Mouse (Mus musculus) heart, adult 9 months (tissue): ENCODE data around the gene Dbp.

Experiments
- DNase-seq, 2 experiments: peaks; one replicate each; pipeline ENCODE4 v3.0.0; 2022; ENCODE audit warnings: low spot score in 2 of 2

Gene Dbp

DNA sequence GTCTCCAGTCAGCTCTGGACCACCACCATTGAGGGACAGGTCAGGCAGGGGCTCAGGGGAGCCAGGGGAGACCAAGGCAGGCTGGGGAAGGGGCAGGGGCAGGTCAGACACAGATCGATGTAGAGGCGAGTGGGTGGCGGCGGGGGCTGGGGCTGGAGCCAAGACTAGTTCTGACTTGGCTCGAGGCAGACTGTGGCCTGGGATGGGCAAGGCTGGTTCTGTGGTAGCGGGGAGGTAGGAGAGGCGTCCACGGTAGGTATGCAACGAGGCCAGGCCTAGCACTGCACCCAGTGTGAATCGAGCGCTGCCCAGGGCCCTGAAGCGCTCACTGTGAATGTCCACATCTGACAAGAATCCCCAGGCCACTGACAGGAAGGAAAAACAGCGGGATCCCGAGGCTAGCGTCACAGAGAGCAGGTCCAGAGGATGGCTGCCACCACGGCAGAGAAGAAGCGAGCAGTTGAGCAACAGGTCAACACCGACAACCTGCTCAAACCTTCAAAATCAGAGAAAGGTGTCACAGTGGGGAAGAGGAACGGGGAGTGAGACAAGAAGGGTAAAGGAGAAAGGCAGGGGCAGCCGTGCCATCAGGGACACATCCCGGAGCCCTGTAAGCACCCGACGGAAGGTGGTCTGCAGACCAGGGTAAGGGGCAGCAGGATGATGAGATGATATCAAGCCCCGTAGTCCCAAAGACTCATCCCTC lies 6.6 kb downstream of the Dbp start:
- peak; percentile 29 to 61 for DNase-seq

DNA sequence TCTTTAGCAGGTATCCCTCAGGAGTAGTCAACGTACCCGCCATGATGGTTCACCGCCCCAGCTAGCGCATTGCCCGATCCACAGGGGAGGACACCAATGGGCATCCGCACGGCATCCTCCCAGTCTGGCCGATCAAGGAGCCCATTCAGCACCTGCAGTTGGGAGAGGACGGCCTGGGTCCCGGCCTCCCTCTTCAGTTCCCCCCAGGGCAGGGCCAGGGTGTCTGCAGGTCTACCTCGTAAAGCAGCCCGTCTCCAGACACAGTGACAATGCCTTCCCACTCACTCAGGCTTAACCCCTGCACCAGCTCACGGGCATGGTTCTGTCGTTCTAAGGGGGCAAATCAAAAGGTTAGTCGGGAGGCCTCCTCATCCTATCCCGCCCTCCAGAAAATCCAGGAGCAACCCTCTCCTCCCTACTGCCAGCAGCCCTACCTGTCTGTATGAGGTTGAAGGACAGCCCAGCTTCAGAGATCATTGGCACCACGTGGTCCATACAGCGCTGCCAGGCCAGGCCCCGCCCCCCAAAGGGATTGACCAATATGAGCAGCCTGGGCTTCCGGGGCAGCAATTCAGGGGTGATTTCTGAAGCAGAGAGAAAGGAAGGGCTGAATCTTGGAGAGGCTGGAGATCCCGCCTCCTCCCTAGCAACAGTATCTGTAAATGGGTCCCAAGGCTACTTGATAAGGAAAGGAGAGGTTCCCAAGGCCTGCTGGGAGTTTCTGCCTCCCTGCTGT lies 7.3 kb downstream of the Dbp start:
- DNase-seq = peak; percentile 74 to 80

DNA sequence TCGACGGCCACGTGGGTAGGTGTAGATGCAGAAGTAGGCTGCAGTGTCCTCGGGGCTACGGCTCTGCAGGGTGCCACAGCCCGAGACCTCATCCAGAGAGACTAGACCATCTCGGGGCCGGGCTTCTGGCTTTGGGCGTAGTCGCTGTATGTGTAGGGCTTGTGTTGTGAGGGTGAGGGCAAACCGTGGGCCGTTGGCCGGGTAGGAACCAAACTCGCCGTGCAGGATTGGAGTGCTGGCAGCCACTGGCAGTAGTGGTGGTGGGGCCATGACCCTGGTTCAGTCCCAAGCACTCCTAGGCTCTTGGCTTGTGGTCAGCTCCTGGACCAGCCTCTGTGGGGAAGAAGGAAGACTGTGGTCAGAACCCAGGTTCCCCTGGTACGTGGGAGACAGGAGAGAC lies 8.5 kb downstream of the Dbp start:
- peak in 1 of 2 experiments; percentile 19 for DNase-seq

DNA sequence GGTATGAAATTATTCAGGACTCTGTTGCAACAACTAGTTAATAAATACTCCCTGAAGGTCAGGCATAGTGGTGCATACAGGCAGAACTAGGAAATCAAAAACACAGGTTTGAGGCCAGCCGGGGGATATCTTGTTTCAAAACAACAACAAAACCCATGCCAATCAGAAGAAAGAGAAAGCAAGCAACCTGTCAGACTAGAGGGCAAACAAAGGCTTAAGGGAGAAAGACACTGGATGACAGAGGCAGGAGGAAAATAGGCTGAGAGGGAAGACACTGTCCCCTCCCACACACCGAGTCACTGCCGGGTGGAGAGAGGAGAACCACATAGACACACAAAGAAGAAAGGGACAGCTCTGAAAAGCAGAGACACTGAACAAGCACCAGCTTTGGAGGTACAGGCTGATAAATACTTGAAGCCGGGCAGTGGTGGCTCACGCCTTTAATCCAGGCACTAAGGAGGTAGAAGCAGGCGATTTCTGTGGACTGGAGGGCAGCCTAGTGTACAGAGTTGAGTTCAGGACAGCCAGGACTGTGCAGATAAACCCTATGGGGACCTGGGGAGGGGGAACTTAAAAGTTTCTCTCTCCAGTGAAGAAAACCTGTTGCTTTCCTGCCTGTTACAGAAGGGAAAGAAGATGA lies 9.1 kb downstream of the Dbp start:
- peak in 1 of 2 experiments; percentile 13 for DNase-seq

DNA sequence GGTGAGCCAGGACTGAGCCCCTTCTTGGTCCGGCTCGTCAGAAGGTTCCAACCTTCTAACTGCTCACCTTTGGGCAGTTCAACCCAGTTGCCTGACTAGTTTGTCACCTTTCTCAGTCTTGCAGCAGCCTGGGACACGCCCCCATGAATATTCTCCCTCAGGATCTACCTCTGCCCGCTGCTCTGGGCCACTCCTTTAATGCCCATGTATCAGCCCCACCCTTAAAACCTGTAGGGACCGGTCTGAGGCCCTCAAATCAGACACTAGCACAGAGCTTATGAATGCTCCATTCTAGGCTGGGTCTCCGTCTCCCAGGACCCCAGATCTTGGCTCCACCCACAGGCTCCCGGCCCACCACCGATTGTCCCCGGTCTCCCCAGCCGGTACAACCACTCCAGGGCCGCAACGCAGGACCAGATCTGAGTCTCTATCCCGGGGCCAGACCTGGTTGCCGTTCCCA lies 9.8 kb downstream of the Dbp start:
- DNase-seq = no peak

DNA sequence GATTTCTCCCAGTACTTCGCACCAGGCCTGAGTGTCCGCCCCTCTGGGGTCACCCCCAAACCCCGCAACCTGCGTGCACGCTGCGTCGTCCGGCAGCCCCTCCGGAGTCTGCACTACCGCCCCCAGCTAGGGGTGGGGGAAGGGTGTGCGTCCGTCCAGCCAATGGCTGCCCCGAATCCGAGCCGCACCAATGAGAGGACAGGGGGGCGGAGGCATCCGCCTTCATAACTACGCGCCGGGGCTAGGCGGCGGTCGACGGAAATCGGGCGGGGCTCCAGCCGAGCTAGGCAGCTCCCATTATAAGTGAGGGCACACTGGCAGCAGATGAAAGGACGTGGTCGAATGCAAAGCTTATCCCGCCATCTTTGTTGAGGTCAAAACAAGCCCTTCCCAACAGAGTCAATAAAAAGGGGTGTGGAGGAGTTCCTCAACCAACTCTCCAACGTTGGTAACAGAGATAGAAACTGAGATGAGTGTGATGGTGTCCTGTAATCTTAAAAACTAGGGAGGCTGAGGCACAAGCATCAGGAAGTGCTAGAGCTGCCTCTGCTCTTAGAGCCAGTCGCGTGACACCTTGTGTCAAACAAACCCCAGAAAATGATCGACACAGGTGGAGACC lies 10.3 kb downstream of the Dbp start, which contains the start of gene Rpl18:
TSS of gene Rpl18 (plus strand) at position 368 of the 619 bp plus-strand sequence.
- DNase-seq = peak; percentile 98

DNA sequence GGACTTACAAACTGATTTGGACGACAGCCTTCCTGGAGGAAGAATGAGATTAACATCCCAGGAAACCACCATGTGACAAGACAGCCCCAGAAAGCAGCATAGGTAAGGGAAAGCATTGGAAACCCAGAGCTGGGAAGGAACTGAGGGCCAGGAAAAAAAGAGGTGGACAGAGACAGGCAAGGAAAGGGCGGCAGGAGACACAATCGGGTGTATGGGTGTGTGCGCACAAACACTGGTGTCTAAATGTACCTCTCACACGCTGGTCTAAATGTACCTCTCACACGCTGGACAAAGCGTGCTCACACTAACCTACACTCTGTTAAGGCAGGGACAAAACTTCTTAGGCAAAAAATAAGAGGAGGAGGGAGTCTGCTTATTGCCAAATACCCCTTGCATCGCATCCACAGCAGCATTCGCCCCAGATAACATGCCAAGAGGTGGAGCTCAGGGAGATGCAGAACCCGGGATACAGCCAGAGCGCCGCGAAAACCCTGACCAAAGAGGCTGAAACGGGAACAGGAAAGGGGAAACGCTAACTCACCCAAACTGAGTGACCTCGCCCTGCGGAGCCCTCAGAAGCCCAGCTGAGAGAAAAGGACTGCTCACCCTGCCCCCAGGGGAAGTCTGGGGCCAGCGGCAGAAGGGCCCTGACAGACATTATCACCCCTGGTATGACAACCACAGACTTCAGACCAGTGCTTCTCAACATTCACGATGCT lies 11.0 kb downstream of the Dbp start:
- DNase-seq = peak; percentile 39 to 55

DNA sequence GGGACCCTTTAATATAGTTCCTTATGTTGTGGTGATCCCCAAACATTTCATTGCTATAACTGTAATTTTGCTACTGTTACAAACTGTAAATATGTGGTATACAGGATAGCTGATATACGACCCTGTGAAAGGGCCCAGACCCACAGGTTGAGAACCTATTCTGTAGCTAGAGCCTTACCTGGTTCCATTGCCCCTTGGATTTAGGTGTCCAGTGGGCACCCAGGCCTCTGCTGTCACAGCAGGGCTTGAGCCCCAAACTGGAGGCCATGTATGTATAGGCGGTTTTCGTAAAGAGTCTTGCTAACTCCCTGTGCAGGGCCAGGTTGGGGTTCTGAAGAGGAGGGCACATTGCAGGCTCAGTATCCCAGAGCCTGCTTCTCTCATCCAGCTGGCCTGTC lies 11.6 kb downstream of the Dbp start:
- peak in 1 of 2 experiments; percentile 25 for DNase-seq

DNA sequence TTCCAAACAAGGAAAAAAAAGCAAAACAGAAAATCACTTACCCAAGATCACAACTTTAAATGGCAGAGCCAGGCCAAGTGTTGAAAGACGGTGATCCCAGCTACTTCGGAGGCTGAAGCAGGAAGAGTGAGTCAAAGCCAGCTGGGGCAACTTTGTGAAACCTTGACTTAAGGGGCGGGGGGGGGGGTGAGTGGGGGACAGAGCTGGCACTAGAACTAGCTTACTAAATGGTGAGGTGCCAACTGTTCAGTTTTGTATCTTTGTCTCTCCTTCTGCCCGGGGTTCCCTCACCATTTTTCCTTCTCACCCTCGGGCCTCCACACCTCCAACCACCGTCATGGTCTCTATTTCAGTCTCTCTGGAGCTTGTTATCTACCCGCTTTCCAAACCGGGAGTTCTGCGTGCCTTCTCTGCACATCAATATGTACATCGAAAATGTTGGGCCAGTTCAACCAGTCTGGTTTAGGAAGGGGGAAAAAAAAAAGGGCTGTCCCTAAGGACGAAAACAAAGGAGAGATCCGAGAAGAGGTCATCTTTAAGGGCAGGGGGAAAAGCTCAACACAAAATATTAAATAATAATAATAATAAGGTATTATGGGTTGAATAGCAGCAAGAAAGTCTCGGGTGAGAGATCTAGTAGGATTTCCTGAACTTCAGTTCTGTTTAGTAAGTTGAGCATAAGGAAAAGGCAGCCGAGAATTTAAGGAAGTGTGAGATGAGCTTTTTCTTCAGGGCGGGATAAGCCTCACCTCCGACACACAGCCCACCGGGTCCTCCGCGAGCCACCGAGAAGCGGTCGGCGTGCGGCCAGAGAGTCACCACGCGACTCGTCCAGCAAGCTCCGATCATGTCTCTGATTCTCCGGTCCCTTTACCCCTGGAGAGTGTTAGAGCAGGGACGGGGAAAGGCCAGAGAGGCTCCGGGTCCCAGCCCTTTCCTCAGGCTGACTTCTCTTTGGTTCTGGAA lies 12.3 kb downstream of the Dbp start:
- DNase-seq = no peak

DNA sequence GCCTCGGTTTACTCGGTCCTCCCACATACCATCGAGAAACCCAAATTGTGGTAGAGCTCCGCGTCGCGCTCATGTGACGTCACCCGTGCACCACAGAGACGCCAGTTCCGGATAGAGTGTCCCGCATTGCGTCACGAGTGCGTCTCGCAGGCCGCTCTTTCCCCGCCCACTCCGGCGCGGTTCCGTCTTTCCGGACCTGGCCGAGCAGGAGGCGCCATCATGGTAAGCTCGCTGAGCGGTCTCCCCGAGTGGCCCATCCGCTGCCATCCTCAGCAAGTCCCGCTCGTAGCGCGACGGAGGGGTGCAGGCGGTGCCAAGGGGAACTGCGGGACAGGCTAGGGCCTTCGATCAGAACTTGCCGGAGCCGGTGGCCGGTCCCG lies 13.0 kb downstream of the Dbp start, which contains the start of gene Sphk2:
TSS of gene Sphk2 (minus strand) at position 85 of the 380 bp plus-strand sequence.
- peak; percentile 95 to 98 for DNase-seq

DNA sequence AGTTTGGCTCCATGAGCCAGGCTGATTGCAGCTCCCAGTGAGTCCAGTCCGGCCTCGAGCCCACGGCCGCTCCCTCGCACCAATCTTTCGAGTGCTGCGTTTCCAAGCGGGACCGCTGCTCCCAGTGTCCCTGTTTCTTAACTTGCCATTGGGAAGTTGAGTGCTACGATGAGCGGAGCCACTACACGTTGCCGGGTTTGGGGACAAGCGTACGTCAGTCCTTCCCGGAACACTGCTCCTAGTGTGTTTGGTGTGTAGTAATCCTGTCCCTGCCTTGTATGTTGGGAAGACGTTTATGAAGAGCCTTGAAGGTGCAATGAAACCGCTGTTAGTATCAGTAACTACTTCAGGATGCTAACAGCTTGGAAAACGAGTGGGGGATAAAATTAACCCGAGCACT lies 13.4 kb downstream of the Dbp start:
- no peak for DNase-seq

DNA sequence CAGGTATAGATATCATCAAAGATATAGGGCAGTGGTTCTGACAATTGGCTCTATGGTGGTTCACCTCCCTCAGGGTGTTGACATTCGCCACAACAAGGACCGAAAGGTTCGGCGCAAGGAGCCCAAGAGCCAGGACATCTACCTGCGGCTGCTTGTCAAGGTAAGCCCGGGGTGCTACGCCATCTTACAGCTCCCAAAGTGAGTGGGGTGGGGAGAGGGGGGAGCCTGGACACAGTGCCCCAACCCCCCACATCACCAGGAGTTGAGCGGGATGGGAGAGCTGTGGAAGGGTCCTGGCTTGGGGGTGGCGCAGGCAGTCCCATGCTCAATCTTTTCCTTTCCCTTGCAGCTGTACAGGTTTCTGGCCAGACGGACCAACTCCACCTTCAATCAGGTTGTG lies 14.3 kb downstream of the Dbp start:
- no peak for DNase-seq

DNA sequence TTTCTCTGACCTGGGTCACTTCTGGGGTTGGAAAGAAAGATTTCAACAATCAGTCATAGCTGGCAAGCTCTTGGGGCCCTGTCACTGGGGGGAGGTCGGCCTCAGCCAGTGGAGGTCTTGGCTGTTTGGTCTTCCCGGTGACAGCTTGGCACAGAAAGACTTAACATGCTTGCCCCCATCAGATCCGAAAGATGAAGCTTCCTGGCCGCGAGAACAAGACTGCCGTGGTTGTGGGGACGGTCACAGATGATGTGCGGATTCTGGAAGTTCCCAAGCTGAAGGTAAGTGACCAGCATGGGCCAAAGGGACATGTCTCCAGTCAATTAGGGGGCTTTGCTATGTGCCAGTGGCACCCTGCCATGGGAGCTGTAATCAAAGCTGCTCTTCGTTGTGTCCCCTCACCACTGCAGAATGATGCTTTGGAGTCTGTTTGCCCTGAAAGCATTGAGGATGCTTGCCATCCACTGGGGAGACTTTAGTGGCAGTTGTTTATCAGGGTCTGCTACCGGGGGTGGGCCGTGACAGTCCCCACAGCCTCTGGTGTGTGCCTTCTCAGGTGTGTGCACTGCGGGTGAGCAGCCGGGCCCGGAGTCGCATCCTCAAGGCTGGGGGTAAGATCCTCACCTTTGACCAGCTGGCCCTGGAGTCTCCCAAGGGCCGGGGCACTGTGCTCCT lies 15.0 kb downstream of the Dbp start:
- DNase-seq = no peak

DNA sequence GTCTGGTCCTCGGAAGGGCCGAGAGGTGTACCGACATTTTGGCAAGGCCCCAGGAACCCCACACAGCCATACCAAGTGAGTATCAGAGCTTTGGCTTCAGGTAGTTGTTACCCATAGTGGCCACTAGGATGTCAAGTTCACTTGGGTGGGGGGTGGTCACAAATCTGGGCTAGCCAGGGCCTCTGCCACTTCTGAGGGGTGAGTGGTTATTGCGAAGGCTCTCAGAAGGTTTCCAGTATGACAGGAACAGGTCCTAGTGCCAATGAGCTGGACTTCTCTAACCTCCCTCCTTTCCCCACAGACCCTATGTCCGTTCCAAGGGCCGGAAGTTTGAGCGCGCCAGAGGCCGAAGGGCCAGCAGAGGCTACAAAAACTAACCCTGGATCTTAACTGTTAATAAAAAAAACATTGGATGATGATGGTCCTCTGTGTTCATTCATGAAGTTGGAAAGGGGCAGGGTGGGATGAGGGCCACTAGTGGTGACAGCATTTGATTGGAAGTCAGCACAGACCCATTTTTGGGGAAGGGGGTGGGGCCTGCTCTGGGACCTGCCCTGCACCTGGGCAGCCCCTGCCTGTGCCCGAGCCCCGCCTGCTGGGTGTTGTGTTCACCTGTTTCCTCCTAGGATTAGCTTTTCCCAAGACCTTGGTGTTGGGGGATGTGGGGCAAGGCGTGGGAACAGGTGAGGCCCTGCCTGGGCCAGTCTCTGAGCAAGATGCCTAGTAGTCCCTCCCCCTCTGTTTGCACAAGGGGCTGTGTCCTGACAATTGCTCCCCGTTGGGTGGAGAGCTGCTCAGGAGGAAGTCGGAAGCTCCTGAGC lies 15.7 kb downstream of the Dbp start, which contains the start of gene Fam83e:
TSS of gene Fam83e (plus strand) at position 800 of the 821 bp plus-strand sequence.
- no peak for DNase-seq

DNA sequence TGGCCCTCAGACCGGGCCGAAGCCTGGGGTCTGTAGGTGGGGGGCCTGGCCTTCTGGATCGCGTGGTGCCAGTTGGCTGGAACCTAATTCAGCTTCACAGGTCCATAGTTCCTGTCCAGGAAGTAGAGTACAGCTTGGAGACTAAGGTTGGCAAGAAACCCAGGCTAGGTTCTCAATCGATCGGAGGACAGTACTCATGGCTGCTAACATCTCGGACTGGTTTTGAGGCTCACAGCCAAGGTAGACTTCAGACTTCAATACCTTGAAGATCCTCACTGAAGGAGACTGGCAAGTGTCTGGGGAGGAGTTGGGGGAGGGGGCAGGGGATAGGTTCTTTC lies 16.3 kb downstream of the Dbp start:
- DNase-seq = no peak

DNA sequence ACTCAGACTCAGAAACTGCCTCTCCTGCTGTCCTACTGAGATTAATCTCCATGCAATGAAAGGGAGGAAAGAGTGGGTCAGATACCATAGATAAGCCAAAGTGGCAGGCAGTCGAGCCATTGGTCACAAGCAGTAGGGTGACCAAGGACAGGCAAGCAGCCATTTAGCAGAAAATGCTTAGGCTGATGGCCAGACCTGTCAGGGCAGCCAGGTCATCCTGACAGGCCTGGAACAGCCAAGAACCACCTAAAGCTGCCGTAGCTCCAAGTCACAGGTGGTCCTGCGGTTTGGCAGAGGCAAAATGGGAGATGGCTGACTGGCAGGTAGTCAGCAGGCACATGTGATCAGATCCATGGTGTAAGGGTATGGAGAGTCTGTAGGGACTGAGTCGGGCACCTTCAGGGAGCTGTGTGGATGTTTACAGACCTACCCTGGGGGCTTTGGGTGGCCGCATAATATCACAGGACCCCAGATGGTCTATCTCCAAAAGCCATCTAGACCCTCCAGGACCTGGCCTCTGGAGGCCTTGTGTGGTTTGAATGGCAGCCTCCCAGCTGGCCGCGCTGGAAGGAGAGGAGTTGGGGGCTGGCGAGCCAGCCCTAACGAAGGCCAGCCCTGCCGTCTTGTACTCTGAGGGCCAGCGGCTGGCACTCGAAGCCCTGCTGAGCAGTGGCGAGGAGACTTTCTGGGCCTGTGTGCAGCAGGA lies 16.9 kb downstream of the Dbp start:
- DNase-seq = peak in 1 of 2 experiments; percentile 16

DNA sequence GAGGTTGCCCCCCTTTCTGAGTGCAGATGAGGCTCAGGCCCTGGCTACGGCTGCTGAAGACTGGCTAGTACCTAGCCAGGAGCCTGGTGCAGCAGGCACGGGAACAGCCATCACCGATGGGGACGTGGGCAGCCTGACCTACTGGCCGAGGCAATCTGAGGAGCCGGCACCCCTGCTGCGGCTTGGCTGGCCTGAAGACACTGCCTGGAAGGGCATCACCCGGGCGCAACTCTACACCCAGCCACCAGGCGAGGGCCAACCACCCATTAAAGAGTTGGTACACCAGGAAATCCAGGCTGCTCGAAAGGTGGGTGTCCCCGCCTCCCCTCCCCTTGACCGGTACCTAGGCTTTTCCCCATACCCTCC lies 17.4 kb downstream of the Dbp start:
- DNase-seq = no peak

DNA sequence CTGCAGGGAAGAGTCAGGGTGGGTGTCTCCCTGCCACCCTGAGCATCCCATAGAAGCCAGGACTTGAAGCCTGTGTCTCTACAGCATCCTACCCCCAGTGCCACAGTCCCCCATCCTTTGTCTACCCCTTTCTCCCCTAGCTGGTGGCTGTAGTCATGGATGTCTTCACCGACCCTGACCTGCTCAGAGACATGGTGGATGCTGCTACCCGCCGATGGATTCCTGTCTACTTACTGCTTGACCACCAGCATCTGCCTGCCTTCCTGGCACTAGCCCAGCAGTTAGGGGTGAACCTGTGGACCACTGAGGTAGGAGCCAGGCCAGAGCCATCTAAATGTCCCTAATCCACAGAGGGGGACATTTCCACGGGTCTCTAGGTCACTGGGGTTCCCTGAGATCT lies 18.4 kb downstream of the Dbp start:
- DNase-seq = no peak
